Mouse (Mus musculus) gastrocnemius, postnatal 36 days (tissue): ENCODE data around the gene Bcdin3d. TPM values are rescaled to one million over a fixed set of nuclear protein-coding genes. Genes with fewer than 3 reads are reported as not detected.

Experiments
- DNase-seq, 2 experiments: peaks; one replicate each; pipeline ENCODE4 v3.0.0; 2022
- intact Hi-C: fragments of 180-260 bp; cut with DNase I; formaldehyde crosslinking; loops from one replicate; pipeline ENCODE4 v1.15.1; 2025
- long read RNA-seq, 2 experiments: library from polyadenylated mRNA; stranded (forward); transcript quantifications; one replicate each; pipeline ENCODE4 v2.0.0; 2021
- total RNA-seq, 2 experiments: library from RNA; stranded (reverse); gene quantifications; 2 replicates each; pipeline ENCODE4 v1.2.3; 2021

Gene Bcdin3d
- total RNA-seq = 1 to 10 TPM; 3.0 to 3.5 TPM
- long read RNA-seq, experiment 1, full-length matches to known transcripts = 10 of 10 reads
- long read RNA-seq, experiment 1, partial matches to known transcripts = 0 of 10 reads
- long read RNA-seq, experiment 1, other reads (novel, unspliced or antisense) = 0 of 10 reads
- long read RNA-seq, experiment 2, full-length matches to known transcripts = 12 of 12 reads
- long read RNA-seq, experiment 2, partial matches to known transcripts = 0 of 12 reads
- long read RNA-seq, experiment 2, other reads (novel, unspliced or antisense) = 0 of 12 reads

- intact Hi-C loops = no loop called here
- peak; percentile 81 to 85 for DNase-seq
These were observed at the start of gene Bcdin3d for GRCm38 (mm10) chr15:99474576-99474926. Bcdin3d (minus strand) TSS chr15:99474730.

GRCm38 (mm10) chr15:99520306-99520705 lies 45.8 kb upstream of the Bcdin3d start:
- intact Hi-C loops = no loop called here

DNA sequence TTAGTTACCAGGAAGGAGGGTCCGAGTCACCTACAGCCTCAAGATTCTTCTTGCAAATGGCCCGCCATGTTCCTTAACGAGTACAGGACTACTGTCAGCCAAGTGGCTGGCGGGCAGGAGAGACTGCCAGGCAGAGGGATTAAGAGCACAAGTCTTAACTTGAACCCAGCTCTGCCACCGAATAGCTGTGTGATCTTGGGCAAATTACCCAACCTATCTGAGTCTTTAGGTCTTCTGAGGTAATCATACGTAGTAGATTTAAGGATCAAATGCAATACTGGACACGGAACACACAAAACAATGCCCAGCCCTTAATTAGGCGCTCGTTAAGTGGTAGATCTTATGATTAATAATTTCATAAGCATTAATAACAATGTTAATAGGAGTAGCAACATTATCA lies 45.1 kb upstream of the Bcdin3d start:
- intact Hi-C loops = no loop called here

More at GRCm38 (mm10) chr15:99520306-99520705, 45.8 kb upstream of the Bcdin3d start:
- no peak for DNase-seq

DNA sequence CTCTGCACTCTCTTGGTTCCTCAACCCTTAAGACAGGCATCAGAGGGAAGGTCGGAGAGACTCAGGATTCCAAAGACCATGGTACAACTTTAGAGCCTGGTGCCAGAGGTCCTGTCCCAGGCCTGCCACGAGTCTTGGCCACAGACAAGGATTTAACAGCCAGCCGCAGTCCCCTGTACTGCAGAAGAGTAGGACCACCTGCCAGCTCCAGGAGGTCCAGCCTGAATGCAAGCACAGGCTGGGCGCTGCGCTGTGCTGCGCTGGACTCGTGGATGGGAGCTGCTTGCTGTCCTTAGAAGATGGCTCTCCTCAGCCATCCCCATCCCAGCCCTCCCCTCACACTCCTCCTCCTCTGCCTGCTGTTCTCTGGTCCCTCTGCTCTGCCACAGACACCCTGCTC lies 43.2 kb upstream of the Bcdin3d start:
- DNase-seq = no peak
- intact Hi-C loops = no loop called here

More for the DNA sequence above, 45.1 kb upstream of the Bcdin3d start:
- DNase-seq = no peak

DNA sequence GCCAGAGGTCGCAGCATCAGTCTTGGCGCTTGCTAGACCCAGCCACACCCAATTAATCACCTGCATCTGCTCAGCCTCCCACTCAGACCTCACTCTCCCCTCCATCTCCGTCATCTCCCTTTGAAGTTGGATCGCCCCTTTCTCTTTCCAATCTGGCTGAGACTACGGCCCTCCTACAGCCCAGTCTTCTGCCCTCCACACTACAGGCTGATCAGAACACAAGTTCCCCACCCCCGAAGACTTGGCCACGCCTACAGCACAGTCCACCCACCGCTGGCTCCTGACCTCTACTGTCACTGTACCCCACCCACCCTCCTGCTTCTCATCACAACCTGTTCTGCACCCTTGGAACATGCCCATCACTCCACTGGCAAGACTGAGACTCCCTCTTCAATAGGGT lies 42.2 kb upstream of the Bcdin3d start:
- intact Hi-C loops = no loop called here
- no peak for DNase-seq

DNA sequence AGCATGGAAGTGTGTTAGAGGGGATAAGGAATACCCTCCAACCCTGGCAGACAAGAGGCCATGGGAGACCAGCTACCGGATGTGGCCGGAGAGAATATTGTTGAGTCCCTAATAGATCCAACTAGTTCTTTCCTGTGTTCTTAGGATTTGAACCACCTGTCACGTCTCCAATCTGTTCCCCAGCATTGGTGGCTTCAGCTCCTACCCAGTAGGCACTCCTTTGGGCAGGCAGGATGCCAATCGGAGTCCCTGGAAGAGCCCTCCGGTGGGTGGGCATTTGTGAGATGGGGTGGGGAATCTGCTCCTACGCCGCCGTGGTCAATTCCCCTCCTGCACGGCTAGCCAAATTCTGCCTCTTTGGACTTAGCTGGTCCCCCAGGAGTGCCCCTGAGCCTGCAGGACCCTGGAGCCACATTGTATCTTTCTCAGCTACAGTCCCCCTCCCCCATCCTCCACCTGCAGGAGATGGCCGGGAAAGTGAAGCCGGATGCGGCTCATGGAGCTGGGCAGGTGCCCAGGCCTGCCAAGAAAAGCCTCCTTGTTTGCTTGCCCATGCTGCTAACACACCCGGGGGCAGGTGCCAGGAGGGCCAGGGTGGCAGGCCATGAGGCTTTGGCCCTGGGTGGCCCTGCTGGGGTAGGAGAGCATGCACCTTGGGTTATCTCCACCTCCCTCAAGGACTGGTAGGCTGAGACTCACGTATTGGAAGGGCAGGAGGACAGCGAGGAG lies 37.4 kb upstream of the Bcdin3d start:
- intact Hi-C loops = no loop called here
- no peak for DNase-seq

GRCm38 (mm10) chr15:99510621-99511020 lies 36.1 kb upstream of the Bcdin3d start:
- no peak for DNase-seq
- intact Hi-C loops = no loop called here

DNA sequence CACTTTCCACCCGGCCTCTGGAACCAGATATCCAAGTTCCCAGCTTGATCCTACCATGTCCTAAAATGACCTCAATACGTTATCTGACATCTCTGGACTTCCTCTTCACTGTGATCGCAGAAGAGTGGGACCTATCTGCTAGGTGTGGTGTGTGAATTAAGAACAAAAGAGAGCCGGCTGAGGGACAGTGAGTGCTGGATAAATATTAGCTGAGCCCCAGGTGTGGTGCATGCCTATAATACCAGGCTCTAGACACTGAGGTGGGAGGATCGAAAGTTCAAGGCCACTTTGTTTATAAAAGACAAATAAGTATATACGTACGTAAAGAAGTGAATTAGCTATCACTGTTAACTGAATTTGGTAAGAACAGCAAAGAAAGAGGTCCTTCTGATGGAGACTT lies 35.3 kb upstream of the Bcdin3d start:
- intact Hi-C loops = loop anchor here (5.0 kb wide), 1 partner anchor 162 kb away; the partner anchor contains the start of gene Asic1
- no peak for DNase-seq

DNA sequence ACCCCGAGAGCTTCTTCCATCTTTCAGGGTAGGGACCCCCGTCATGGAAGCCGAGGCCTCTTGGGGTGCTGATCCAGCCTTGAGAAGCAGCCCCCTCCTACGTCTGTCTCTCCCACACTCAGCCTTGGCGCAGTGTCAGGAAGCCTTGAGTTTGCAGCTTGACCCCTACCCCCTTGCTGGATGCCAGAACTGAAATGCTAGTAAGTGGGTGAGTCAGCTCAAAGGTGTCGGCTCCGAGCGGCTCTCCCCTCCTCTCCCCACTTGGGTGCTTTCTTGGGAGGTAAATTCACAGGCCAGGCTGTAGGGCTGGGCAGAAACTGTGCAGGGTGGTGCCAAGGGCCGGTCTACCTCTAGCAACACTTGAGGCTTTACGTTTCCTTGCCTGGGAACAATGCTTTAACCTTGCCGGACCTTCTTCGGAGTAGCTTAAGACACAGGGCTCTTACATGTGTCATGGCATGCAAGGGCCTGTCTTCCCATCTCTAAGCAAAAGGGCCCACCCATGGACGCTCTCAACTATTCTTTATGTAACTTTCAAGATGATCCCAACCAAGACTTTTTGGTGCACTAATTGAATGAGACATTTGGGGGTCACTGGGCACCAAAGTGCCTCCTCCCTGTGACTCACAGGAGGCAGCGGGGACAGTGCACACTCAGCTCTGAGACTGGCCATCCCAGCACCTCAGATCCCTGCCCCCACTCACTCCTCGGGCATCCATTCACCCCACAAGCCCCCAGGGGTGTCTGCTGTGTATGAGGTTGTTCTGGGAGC lies 31.0 kb upstream of the Bcdin3d start:
- intact Hi-C loops = loop anchor here (5.0 kb wide), 1 partner anchor 167 kb away; the partner anchor contains the start of gene Asic1
- DNase-seq = no peak

GRCm38 (mm10) chr15:99503256-99503655 lies 28.7 kb upstream of the Bcdin3d start:
- intact Hi-C loops = no loop called here
- DNase-seq = no peak

DNA sequence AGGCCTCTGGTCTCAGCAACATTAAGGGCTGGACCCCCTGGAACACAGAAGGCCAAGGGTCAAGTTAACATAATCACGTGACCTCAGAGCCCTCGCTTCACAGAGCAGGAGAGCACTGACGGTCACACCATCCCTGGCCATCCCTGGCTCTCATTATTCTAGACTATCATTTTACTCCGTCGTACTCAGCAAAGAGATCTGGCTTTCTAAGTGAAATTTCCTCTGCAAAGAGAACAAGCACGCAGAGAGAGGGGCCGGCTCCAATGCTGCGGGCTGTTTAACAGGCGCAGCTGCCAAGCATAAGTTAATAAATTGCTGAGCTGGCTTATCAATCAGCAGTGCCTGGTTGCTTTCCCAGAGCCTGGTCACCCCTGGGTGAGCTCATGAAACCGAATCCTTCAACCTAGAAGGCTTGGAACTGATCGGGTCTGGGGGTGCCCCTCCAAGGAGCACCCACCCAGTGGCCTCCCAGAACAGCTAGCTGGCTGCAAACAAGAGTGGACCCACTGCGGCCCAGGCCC lies 27.8 kb upstream of the Bcdin3d start:
- intact Hi-C loops = no loop called here
- no peak for DNase-seq

GRCm38 (mm10) chr15:99501292-99502260 lies 27.0 kb upstream of the Bcdin3d start:
- no peak for DNase-seq
- intact Hi-C loops = no loop called here

GRCm38 (mm10) chr15:99500320-99500719 lies 25.8 kb upstream of the Bcdin3d start:
- intact Hi-C loops = no loop called here
- no peak for DNase-seq

- DNase-seq = no peak
- intact Hi-C loops = loop anchor here (5.0 to 10.0 kb wide), 2 partner anchors 188 to 255 kb away; no protein-coding TSS in a partner anchor
These were observed 25.2 kb upstream of the Bcdin3d start for GRCm38 (mm10) chr15:99499726-99500125.

- no peak for DNase-seq
- intact Hi-C loops = loop anchor here (5.0 to 10.0 kb wide), 2 partner anchors 189 to 256 kb away; no protein-coding TSS in a partner anchor
These were observed 24.3 kb upstream of the Bcdin3d start for GRCm38 (mm10) chr15:99498781-99499180.

GRCm38 (mm10) chr15:99498356-99498755 lies 23.8 kb upstream of the Bcdin3d start:
- DNase-seq = no peak
- intact Hi-C loops = loop anchor here (5.0 to 10.0 kb wide), 2 partner anchors 189 to 256 kb away; no protein-coding TSS in a partner anchor

DNA sequence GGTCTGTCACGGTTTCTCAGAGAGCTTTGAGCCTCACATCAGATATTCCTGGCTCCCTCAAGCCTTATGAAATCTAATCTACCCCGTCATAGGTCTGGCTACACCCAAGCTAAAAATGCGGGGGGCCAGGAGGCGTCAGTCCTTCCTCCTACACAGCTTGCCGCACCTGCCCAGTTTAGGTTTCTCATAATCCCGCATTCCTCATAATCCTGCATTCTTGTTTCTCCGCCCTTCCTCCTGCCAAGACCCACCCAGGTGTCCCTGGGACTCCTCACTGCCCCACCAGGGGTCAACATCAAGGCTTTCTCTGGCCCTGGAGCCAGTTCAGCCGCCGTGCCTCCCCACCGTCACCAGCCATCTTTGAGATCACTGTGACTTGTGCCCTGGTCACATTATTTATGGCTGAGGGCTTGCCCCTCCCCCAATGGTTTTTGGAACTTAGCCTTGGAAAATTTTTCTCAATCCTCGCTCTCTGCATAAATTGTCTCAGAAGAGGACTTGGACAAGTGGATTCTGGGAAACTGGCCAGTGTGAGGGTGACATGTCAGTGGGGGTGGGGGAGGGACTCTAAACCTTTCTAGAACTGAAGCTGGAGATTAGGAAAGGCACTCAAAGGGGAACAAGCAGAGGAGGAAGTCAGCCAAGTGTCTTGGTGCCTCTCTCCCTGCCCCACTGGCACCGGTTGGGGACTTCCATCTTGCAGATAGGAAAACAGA lies 23.2 kb upstream of the Bcdin3d start:
- intact Hi-C loops = loop anchor here (5.0 to 10.0 kb wide), 2 partner anchors 190 to 257 kb away; no protein-coding TSS in a partner anchor
- DNase-seq = peak in 1 of 2 experiments; percentile 23

DNA sequence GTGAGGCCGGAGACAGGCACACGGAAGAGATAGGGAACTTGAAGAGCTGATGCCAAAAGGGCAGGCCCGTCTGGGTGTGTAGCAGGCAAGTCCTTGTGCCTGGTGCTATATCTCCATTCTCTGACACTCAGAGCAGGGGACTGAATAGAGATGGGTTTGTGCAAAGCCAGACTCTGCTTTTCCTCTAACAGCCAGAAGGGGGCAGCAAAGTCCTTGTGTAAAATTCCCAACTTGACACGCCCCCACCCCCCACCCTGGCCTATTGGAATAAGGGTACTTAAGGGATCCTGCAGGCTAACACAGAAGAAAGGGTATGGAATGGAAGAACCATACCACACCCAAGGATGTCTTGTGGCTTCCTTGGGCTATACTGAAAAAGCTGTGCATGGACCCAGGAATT lies 22.5 kb upstream of the Bcdin3d start:
- no peak for DNase-seq
- intact Hi-C loops = loop anchor here (5.0 to 10.0 kb wide), 2 partner anchors 190 to 258 kb away; no protein-coding TSS in a partner anchor

DNA sequence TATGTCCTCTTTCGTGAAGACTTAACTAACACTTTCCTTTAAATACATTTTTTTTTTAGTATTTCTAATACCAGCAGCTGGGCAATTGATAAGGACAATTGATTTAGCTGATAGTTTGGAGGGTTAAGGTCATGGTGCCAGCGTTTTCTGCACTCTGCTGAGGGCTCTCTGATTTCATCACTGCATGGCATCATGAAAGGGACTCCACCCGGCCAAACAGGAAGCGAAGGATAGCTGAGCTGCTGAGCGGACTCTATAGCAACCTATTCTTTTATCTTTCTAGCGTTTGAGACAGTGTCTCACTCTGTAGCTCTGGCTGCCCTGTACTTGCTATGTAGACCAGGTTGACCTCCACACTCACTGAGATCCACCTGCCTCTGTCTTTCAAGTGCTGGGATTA lies 10.2 kb upstream of the Bcdin3d start:
- DNase-seq = no peak
- intact Hi-C loops = no loop called here
